Mouse (Mus musculus): ENCODE results near the gene Ccdc78. TPM values are rescaled to one million over a fixed set of nuclear protein-coding genes. Genes with fewer than 3 reads are reported as not detected.

Ccdc78 gene
- polyA plus RNA-seq, 1 experiment from 2014 or later = 0.09 TPM

- Histone ChIP-seq H3K27ac (ENCODE audit: low read depth, low read length) (no peak within 1 kb of the TSS; the same call in 1 of the 2 replicates), H3K4me1 (replicated peaks; ENCODE audit: control insufficient read depth, insufficient read depth, low read length) (peaks cover 22% of the 10 kb centered on the region; the same call in 1 of the 2 replicates), H3K27me3 (replicated peaks; ENCODE audit: control insufficient read depth, insufficient read depth, low read length) (no peaks in the 10 kb centered on the region), H3K36me3 (ENCODE audit: control insufficient read depth, insufficient read depth) (no peaks in the 10 kb centered on the region), H3K4me2 (replicated peaks; ENCODE audit: low read depth) (peak within 1 kb of the TSS; percentile 93), H3K9ac (ENCODE audit: low read depth, low read length) (peak within 1 kb of the TSS; percentile 40; the same call in 1 of the 2 replicates), H3K9me3 (ENCODE audit: control insufficient read depth) (no peaks in the 10 kb centered on the region), H3K4me3 (ENCODE audit: low read depth, low read length) (peak within 1 kb of the TSS; percentile 81)
- no peak for ATAC-seq
- 48% methylated on average over 6 of the region's 6 CpGs for WGBS
- TF ChIP-seq CTCF (IDR thresholded peaks at IDR 0.05; ENCODE audit: low read depth) = no peak
Measured at GRCm38 (mm10) chr17:25795609-25796092, 9.3 kb downstream of the Ccdc78 start, which contains the start of gene AC134908.4. Gene AC134908.4 (minus strand): TSS chr17:25795659.

- no peaks in the 10 kb centered on the region for H3K9me3 ChIP-seq (ENCODE audit: control insufficient read depth)
- peak overlapping the region; percentile 40; the same call in 1 of the 2 replicates for H3K9ac ChIP-seq (ENCODE audit: low read depth, low read length)
- H3K36me3 ChIP-seq (ENCODE audit: control insufficient read depth, insufficient read depth) = no peaks in the 10 kb centered on the region
- no peak overlapping the region for H3K27ac ChIP-seq (ENCODE audit: low read depth, low read length)
- WGBS = 6% methylated on average over 37 of the region's 37 CpGs
- H3K27me3 ChIP-seq (replicated peaks; ENCODE audit: control insufficient read depth, insufficient read depth, low read length) = no peaks in the 10 kb centered on the region
- ATAC-seq = no peak
- H3K4me2 ChIP-seq (replicated peaks; ENCODE audit: low read depth) = peak overlapping the region; percentile 93
- H3K4me1 ChIP-seq (replicated peaks; ENCODE audit: control insufficient read depth, insufficient read depth, low read length) = peaks cover 21% of the 10 kb centered on the region; the same call in 1 of the 2 replicates
- peak overlapping the region; percentile 81 for H3K4me3 ChIP-seq (ENCODE audit: low read depth, low read length)
- no peak; the same call in 1 of the 2 replicates for TF ChIP-seq CTCF (IDR thresholded peaks at IDR 0.05; ENCODE audit: low read depth)
Measured at GRCm38 (mm10) chr17:25796211-25796771, 9.9 kb downstream of the Ccdc78 start.

GRCm38 (mm10) chr17:25796951-25797369 lies 10.6 kb downstream of the Ccdc78 start, which contains the start of gene Metrn:
Gene Metrn (minus strand): TSS chr17:25797136.
- peaks cover 18% of the 10 kb centered on the region; the same call in 1 of the 2 replicates for H3K4me1 ChIP-seq (replicated peaks; ENCODE audit: control insufficient read depth, insufficient read depth, low read length)
- H3K4me2 ChIP-seq (replicated peaks; ENCODE audit: low read depth) = peak within 1 kb of the TSS; percentile 93
- H3K9me3 ChIP-seq (ENCODE audit: control insufficient read depth) = no peaks in the 10 kb centered on the region
- no peaks in the 10 kb centered on the region; the same call in 1 of the 2 replicates for H3K27me3 ChIP-seq (replicated peaks; ENCODE audit: control insufficient read depth, insufficient read depth, low read length)
- H3K9ac ChIP-seq (ENCODE audit: low read depth, low read length) = peak within 1 kb of the TSS; percentile 40; the same call in 1 of the 2 replicates
- no peak for TF ChIP-seq CTCF (IDR thresholded peaks at IDR 0.05; ENCODE audit: low read depth)
- WGBS = 1% methylated on average over 34 of the region's 35 CpGs
- no peak within 1 kb of the TSS for H3K27ac ChIP-seq (ENCODE audit: low read depth, low read length)
- ATAC-seq = peak; percentile 56
- peak within 1 kb of the TSS; percentile 81 for H3K4me3 ChIP-seq (ENCODE audit: low read depth, low read length)
- no peaks in the 10 kb centered on the region for H3K36me3 ChIP-seq (ENCODE audit: control insufficient read depth, insufficient read depth)

- Histone ChIP-seq H3K36me3 (ENCODE audit: control insufficient read depth, insufficient read depth) (no peaks in the 10 kb centered on the region), H3K27me3 (replicated peaks; ENCODE audit: control insufficient read depth, insufficient read depth, low read length) (peaks cover 7% of the 10 kb centered on the region; the same call in 1 of the 2 replicates), H3K9me3 (ENCODE audit: control insufficient read depth) (no peaks in the 10 kb centered on the region), H3K27ac (ENCODE audit: low read depth, low read length) (no peak overlapping the region), H3K9ac (ENCODE audit: low read depth, low read length) (no peak overlapping the region), H3K4me2 (replicated peaks; ENCODE audit: low read depth) (no peak overlapping the region), H3K4me3 (ENCODE audit: low read depth, low read length) (no peak overlapping the region), H3K4me1 (replicated peaks; ENCODE audit: control insufficient read depth, insufficient read depth, low read length) (0 out of 2 replicates have a peak, but pooled peaks cover 6% of the 10 kb centered on the region)
- WGBS = 5% methylated on average over 6 of the region's 6 CpGs
- TF ChIP-seq CTCF (IDR thresholded peaks at IDR 0.05; ENCODE audit: low read depth) = peak; percentile 92
- ATAC-seq = peak; percentile 27; the same call in 1 of the 2 replicates
Measured at GRCm38 (mm10) chr17:25801029-25801428, 14.6 kb downstream of the Ccdc78 start.

GRCm38 (mm10) chr17:25802825-25803517 lies 16.6 kb downstream of the Ccdc78 start:
- no peaks in the 10 kb centered on the region for H3K36me3 ChIP-seq (ENCODE audit: control insufficient read depth, insufficient read depth)
- WGBS = 8% methylated on average over 10 of the region's 10 CpGs
- 0 out of 2 replicates have a peak overlapping the region, but pooled peaks have one; percentile 3 for H3K9ac ChIP-seq (ENCODE audit: low read depth, low read length)
- H3K27me3 ChIP-seq (replicated peaks; ENCODE audit: control insufficient read depth, insufficient read depth, low read length) = peaks cover 7% of the 10 kb centered on the region; the same call in 1 of the 2 replicates
- no peak overlapping the region for H3K4me3 ChIP-seq (ENCODE audit: low read depth, low read length)
- no peaks in the 10 kb centered on the region for H3K4me1 ChIP-seq (replicated peaks; ENCODE audit: control insufficient read depth, insufficient read depth, low read length)
- no peak overlapping the region for H3K4me2 ChIP-seq (replicated peaks; ENCODE audit: low read depth)
- no peaks in the 10 kb centered on the region for H3K9me3 ChIP-seq (ENCODE audit: control insufficient read depth)
- peak; percentile 44 for ATAC-seq
- no peak overlapping the region for H3K27ac ChIP-seq (ENCODE audit: low read depth, low read length)
- TF ChIP-seq CTCF (IDR thresholded peaks at IDR 0.05; ENCODE audit: low read depth) = no peak

GRCm38 (mm10) chr17:25806507-25806906 lies 20.1 kb downstream of the Ccdc78 start:
- H3K27ac ChIP-seq (ENCODE audit: low read depth, low read length) = no peak overlapping the region
- H3K4me1 ChIP-seq (replicated peaks; ENCODE audit: control insufficient read depth, insufficient read depth, low read length) = no peaks in the 10 kb centered on the region
- no peak overlapping the region for H3K4me2 ChIP-seq (replicated peaks; ENCODE audit: low read depth)
- no peaks in the 10 kb centered on the region for H3K9me3 ChIP-seq (ENCODE audit: control insufficient read depth)
- no peak overlapping the region for H3K9ac ChIP-seq (ENCODE audit: low read depth, low read length)
- H3K27me3 ChIP-seq (replicated peaks; ENCODE audit: control insufficient read depth, insufficient read depth, low read length) = peaks cover 30% of the 10 kb centered on the region
- no peak for TF ChIP-seq CTCF (IDR thresholded peaks at IDR 0.05; ENCODE audit: low read depth)
- H3K36me3 ChIP-seq (ENCODE audit: control insufficient read depth, insufficient read depth) = no peaks in the 10 kb centered on the region
- WGBS = 61% methylated on average over 4 of the region's 4 CpGs
- peak; percentile 10; the same call in 1 of the 2 replicates for ATAC-seq
- H3K4me3 ChIP-seq (ENCODE audit: low read depth, low read length) = no peak overlapping the region

Measured in intestine, postnatal 0 days (tissue).